Comparison of ENCODE assay signal across 8 mouse cellular contexts in genomic region chr8:124257363-124257762, GRCm38 (mm10). TPM values are rescaled to one million over a fixed set of nuclear protein-coding genes. Genes with fewer than 3 reads are reported as not detected.
DNase-seq lines count a peak whose midpoint lies in the region; ATAC-seq lines count a peak whose summit lies in the region.

No protein-coding gene starts in this region.

- 51% methylated on average over 10 of the region's 10 CpGs for WGBS in neural tube, embryonic 12.5 days
- WGBS in embryonic facial prominence, embryonic 14.5 days: 33% methylated on average over 8 of the region's 10 CpGs
- 38% methylated on average over 10 of the region's 10 CpGs for WGBS in stomach, embryonic 15.5 days

- DNase-seq in neural tube, embryonic 10.5 days (ENCODE audit: extremely low spot score, low spot score): no peak
- DNase-seq in embryonic facial prominence, embryonic 14.5 days (ENCODE audit: low spot score): peak; percentile 87
- peak; percentile 80 to 85 for DNase-seq in heart, adult 9 months (ENCODE audit: low spot score in 2 of 2)
- DNase-seq in kidney, postnatal 36 days: peak; percentile 83 to 87
- DNase-seq in lung, postnatal 36 days: peak; percentile 84
- no peak for DNase-seq in urinary bladder, postnatal 25 days (ENCODE audit: low spot score)

- peak overlapping the region; percentile 17; the same call in 1 of the 2 replicates for H3K9ac ChIP-seq in neural tube, embryonic 12.5 days
- H3K9ac ChIP-seq in embryonic facial prominence, embryonic 14.5 days (ENCODE audit: low read depth, low read length): no peak overlapping the region
- no peak overlapping the region for H3K9ac ChIP-seq in stomach, embryonic 15.5 days

- H3K27ac ChIP-seq in neural tube, embryonic 12.5 days: no peak overlapping the region
- peak overlapping the region; percentile 58; the same call in 1 of the 2 replicates for H3K27ac ChIP-seq in embryonic facial prominence, embryonic 14.5 days (replicated peaks; ENCODE audit: low read depth, low read length)
- peak overlapping the region; percentile 64 for H3K27ac ChIP-seq in stomach, embryonic 15.5 days

- 0 out of 2 replicates have a peak, but pooled peaks have one; percentile 50 for ATAC-seq in neural tube, embryonic 12.5 days (ENCODE audit: low FRiP score, low read depth)
- ATAC-seq in embryonic facial prominence, embryonic 14.5 days (ENCODE audit: low read depth): peak; percentile 58
- ATAC-seq in stomach, embryonic 15.5 days (ENCODE audit: insufficient read depth, low FRiP score, low read depth): 0 out of 2 replicates have a peak, but pooled peaks have one; percentile 29

- H3K36me3 ChIP-seq in neural tube, embryonic 12.5 days: no peaks in the 10 kb centered on the region
- H3K36me3 ChIP-seq in embryonic facial prominence, embryonic 14.5 days (ENCODE audit: control insufficient read depth, insufficient read depth, low read length): no peaks in the 10 kb centered on the region
- H3K36me3 ChIP-seq in stomach, embryonic 15.5 days: no peaks in the 10 kb centered on the region

- no peak overlapping the region for H3K4me2 ChIP-seq in neural tube, embryonic 12.5 days (replicated peaks)
- no peak overlapping the region for H3K4me2 ChIP-seq in embryonic facial prominence, embryonic 14.5 days (ENCODE audit: low read depth, low read length)
- H3K4me2 ChIP-seq in stomach, embryonic 15.5 days: no peak overlapping the region

- no peaks in the 10 kb centered on the region for H3K9me3 ChIP-seq in neural tube, embryonic 12.5 days
- H3K9me3 ChIP-seq in embryonic facial prominence, embryonic 14.5 days (ENCODE audit: control insufficient read depth, low read length): no peaks in the 10 kb centered on the region
- no peaks in the 10 kb centered on the region for H3K9me3 ChIP-seq in stomach, embryonic 15.5 days

- no peak overlapping the region for H3K4me3 ChIP-seq in neural tube, embryonic 12.5 days
- no peak overlapping the region for H3K4me3 ChIP-seq in embryonic facial prominence, embryonic 14.5 days (ENCODE audit: low read depth, low read length)
- no peak overlapping the region for H3K4me3 ChIP-seq in stomach, embryonic 15.5 days (replicated peaks)

- no peaks in the 10 kb centered on the region for H3K27me3 ChIP-seq in neural tube, embryonic 12.5 days (replicated peaks)
- no peaks in the 10 kb centered on the region for H3K27me3 ChIP-seq in embryonic facial prominence, embryonic 14.5 days (replicated peaks; ENCODE audit: control insufficient read depth, insufficient read depth, low read length)
- H3K27me3 ChIP-seq in stomach, embryonic 15.5 days (replicated peaks): no peaks in the 10 kb centered on the region

- H3K4me1 ChIP-seq in neural tube, embryonic 12.5 days: peaks cover 43% of the 10 kb centered on the region
- peaks cover 29% of the 10 kb centered on the region for H3K4me1 ChIP-seq in embryonic facial prominence, embryonic 14.5 days (ENCODE audit: control insufficient read depth, insufficient read depth, low read length)
- H3K4me1 ChIP-seq in stomach, embryonic 15.5 days: peaks cover 40% of the 10 kb centered on the region

RNA-seq across cellular contexts. Expression of gene Galnt2, which starts 26.2 kb away (rescaled TPM):
- polyA plus RNA-seq in neural tube, embryonic 12.5 days (2016; fragmentation: Nextera tagmentation; extraction: Ambion mirVana): 91.1 and 93.8 TPM in 2 replicates
- polyA plus RNA-seq in embryonic facial prominence, embryonic 14.5 days (2014; fragmentation: Nextera tagmentation; extraction: Ambion mirVana): 66.1 and 70.0 TPM in 2 replicates
- 74.9 and 80.5 TPM in 2 replicates for polyA plus RNA-seq in stomach, embryonic 15.5 days (2015; fragmentation: Nextera tagmentation; extraction: Ambion mirVana)

Comparison
In these comparisons a context has a peak if more than half of its experiments do, and no peak if none do; other contexts are left out.
1. DNase-seq: peak in embryonic facial prominence, embryonic 14.5 days (single experiment), heart, adult 9 months (2 of 2), kidney, postnatal 36 days (2 of 2) and lung, postnatal 36 days (single experiment); none in neural tube, embryonic 10.5 days (single experiment) and urinary bladder, postnatal 25 days (single experiment).
2. Peak in every context shown above with its lines, with median percentiles within 50 percentile points of each other: ATAC-seq.